Mouse (Mus musculus): Measurements from ENCODE around the gene Gm42674. TPM values are rescaled to one million over a fixed set of nuclear protein-coding genes. Genes with fewer than 3 reads are reported as not detected.

Gene Gm42674
- polyA plus RNA-seq, 1 experiment from 2014 or later: not detected

DNA sequence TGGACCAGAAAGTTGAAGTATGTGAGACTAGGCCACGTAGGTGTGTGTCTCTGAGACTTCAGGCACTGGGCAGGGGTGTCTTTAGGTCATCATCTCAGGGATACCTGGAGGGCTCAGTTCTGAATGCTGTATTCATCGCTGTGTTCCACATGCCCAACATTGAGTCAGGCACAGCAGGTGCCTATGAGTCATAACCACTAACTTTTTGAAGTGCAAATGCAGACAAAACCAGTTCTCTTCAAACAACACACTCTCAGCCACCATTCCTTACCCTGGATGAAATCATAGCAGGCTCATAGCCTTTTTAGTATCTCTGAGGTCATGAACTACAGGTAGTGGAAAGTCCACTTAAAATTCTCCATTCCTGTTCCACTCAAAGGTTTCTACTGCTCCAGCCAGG lies 27.6 kb downstream of the Gm42674 start:
- no peak for TF ChIP-seq CTCF (IDR thresholded peaks at IDR 0.05; ENCODE audit: low read depth)
- DNase-seq (ENCODE audit: low spot score): no peak
- H3K9me3 ChIP-seq (replicated peaks; ENCODE audit: low read length): no peaks in the 10 kb centered on the region
- no peak overlapping the region for H3K4me2 ChIP-seq (ENCODE audit: low read length)
- WGBS: 71% methylated on average over 2 of the region's 2 CpGs
- H3K9ac ChIP-seq (ENCODE audit: low read depth, low read length): no peak overlapping the region
- H3K36me3 ChIP-seq (ENCODE audit: insufficient read depth, low read length): no peaks in the 10 kb centered on the region
- no peak overlapping the region for H3K4me3 ChIP-seq (replicated peaks; ENCODE audit: low read depth, low read length)
- H3K4me1 ChIP-seq (replicated peaks; ENCODE audit: insufficient read depth, low read length): no peaks in the 10 kb centered on the region
- H3K27me3 ChIP-seq (ENCODE audit: insufficient read depth, low read length): no peaks in the 10 kb centered on the region
- H3K27ac ChIP-seq: no peak overlapping the region
- no peak for ATAC-seq (replicated peaks; ENCODE audit: low FRiP score, low read depth)

DNA sequence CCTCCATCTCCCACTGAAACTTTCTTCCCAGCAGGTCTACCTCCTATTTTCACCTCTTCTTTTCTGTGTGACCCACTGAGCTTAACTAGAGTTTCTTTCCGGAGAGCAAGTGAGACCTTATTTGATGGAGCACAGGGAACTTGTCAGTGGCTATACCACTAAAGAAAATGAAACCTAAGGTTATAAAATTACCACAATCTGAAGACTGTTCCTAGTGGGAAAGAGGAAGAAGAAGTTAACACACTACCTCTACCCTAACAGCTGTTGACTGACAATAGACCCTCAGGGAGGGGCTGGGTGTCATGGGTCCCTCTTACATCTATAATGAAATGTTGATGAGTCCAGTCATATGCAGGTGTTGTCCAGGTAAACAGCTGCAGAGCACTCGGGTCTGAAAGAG lies 30.3 kb downstream of the Gm42674 start:
- no peak for DNase-seq (ENCODE audit: low spot score)
- 76% methylated on average over 2 of the region's 2 CpGs for WGBS

DNA sequence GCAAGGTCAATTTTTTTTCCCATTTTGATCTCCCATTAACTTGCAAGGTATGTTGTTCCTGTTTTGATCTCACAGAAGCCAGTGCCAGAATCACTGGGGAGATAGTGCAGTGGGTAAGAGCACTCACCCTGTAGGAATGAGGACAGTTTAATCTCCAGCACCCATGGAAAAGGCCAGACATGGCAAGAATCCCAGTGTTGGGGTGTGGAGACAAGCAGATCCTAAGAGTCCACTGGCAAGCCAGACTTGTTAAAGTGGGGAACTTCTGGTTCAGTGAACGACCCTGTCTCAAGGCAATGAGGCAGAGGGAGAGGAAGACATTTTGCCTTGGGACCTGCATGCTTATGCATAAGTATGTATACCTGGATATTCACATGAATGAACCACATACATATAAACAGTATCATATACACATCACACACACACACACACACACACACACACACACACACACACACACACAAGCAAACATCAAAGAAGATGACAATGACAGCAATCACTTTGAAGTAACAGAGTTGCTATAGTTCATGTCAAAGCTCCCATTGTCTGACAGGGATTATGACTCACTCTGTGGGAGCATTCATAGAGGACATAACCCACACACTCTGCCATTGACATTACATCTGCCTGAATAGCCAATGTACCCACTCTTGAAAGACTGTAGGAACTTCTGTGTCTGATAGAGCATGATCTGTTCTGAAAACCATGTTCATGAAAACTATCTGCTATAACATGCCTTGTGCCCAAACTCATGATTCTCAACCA lies 37.0 kb downstream of the Gm42674 start:
- H3K36me3 ChIP-seq (ENCODE audit: insufficient read depth, low read length): no peaks in the 10 kb centered on the region
- DNase-seq (ENCODE audit: low spot score): no peak
- H3K9me3 ChIP-seq (replicated peaks; ENCODE audit: low read length): no peaks in the 10 kb centered on the region
- WGBS: 87% methylated on average over 1 of the region's 1 CpGs
- H3K27ac ChIP-seq: no peak overlapping the region
- H3K4me1 ChIP-seq (replicated peaks; ENCODE audit: insufficient read depth, low read length): no peaks in the 10 kb centered on the region
- no peak overlapping the region for H3K4me3 ChIP-seq (replicated peaks; ENCODE audit: low read depth, low read length)
- no peak for ATAC-seq (replicated peaks; ENCODE audit: low FRiP score, low read depth)
- no peak overlapping the region for H3K4me2 ChIP-seq (ENCODE audit: low read length)
- no peaks in the 10 kb centered on the region for H3K27me3 ChIP-seq (ENCODE audit: insufficient read depth, low read length)
- TF ChIP-seq CTCF (IDR thresholded peaks at IDR 0.05; ENCODE audit: low read depth): no peak
- H3K9ac ChIP-seq (ENCODE audit: low read depth, low read length): no peak overlapping the region

More for the DNA sequence above, 30.3 kb downstream of the Gm42674 start:
- H3K27ac ChIP-seq: no peak overlapping the region
- no peak for TF ChIP-seq CTCF (IDR thresholded peaks at IDR 0.05; ENCODE audit: low read depth)
- H3K4me3 ChIP-seq (replicated peaks; ENCODE audit: low read depth, low read length): no peak overlapping the region
- no peak for ATAC-seq (replicated peaks; ENCODE audit: low FRiP score, low read depth)
- no peaks in the 10 kb centered on the region for H3K36me3 ChIP-seq (ENCODE audit: insufficient read depth, low read length)
- H3K4me1 ChIP-seq (replicated peaks; ENCODE audit: insufficient read depth, low read length): no peaks in the 10 kb centered on the region
- no peak overlapping the region for H3K9ac ChIP-seq (ENCODE audit: low read depth, low read length)
- no peak overlapping the region for H3K4me2 ChIP-seq (ENCODE audit: low read length)
- H3K27me3 ChIP-seq (ENCODE audit: insufficient read depth, low read length): no peaks in the 10 kb centered on the region
- H3K9me3 ChIP-seq (replicated peaks; ENCODE audit: low read length): no peaks in the 10 kb centered on the region

DNA sequence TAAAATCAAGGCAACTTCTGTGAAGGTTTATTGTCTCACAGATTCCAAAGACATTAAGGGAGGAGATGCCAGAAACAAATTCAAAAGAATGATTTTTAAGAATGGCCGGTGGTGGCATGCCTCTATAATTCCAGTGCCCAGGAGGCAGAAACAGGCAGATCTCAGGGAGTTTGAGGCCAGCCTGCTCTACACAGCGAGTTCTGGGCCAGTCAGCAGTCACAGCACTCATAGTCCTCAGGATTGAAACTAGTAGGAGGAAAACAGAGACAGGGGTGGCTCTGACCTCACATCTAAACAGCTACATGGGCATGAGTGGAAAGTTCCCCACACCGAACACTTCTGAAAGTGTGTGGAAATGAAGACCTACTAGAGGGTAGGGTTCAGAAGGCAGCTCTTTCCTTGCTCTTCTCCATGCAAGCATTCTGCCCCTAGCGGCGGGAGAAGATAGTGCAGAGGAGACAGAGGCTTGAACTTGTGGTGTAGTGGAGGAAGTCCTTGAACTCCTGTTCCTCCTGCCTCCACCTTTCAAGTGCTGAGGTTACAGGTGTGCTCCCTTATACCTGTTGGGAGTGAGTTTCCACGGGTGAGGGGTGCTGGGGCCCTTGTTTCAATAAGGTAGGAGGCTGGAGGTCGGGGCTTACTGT lies 37.9 kb downstream of the Gm42674 start:
- peak; percentile 68 for TF ChIP-seq CTCF (IDR thresholded peaks at IDR 0.05; ENCODE audit: low read depth)
- no peaks in the 10 kb centered on the region for H3K9me3 ChIP-seq (replicated peaks; ENCODE audit: low read length)
- no peak for ATAC-seq (replicated peaks; ENCODE audit: low FRiP score, low read depth)

DNA sequence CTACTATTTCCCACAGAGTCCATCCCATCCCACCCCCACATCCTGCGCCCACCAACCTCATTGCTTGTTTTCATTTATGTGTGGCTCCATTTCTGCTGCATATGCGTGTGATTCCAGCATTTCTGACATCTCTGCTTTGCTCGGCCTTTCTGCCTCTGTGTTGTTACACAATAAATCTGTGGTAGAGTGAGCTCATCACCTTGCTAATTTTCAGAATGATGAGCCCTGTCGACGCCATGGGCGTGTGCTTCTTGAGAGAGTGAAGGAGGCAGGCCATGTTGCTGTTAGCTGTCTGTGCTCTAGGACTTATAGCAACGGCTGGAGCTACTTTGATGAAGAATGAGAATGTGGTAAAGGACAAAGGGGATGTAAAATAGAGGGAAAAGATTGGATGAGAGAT lies 39.3 kb downstream of the Gm42674 start:
- H3K4me1 ChIP-seq (replicated peaks; ENCODE audit: insufficient read depth, low read length): no peaks in the 10 kb centered on the region
- no peak overlapping the region for H3K4me3 ChIP-seq (replicated peaks; ENCODE audit: low read depth, low read length)
- no peak overlapping the region for H3K4me2 ChIP-seq (ENCODE audit: low read length)
- WGBS: 77% methylated on average over 7 of the region's 7 CpGs
- DNase-seq (ENCODE audit: low spot score): no peak
- H3K9ac ChIP-seq (ENCODE audit: low read depth, low read length): no peak overlapping the region
- ATAC-seq (replicated peaks; ENCODE audit: low FRiP score, low read depth): no peak
- H3K36me3 ChIP-seq (ENCODE audit: insufficient read depth, low read length): no peaks in the 10 kb centered on the region
- TF ChIP-seq CTCF (IDR thresholded peaks at IDR 0.05; ENCODE audit: low read depth): no peak
- no peaks in the 10 kb centered on the region for H3K9me3 ChIP-seq (replicated peaks; ENCODE audit: low read length)
- H3K27me3 ChIP-seq (ENCODE audit: insufficient read depth, low read length): no peaks in the 10 kb centered on the region
- no peak overlapping the region for H3K27ac ChIP-seq

More for the DNA sequence above, 37.9 kb downstream of the Gm42674 start:
- no peak overlapping the region for H3K4me2 ChIP-seq (ENCODE audit: low read length)
- no peaks in the 10 kb centered on the region for H3K36me3 ChIP-seq (ENCODE audit: insufficient read depth, low read length)
- H3K4me3 ChIP-seq (replicated peaks; ENCODE audit: low read depth, low read length): no peak overlapping the region
- no peak overlapping the region for H3K9ac ChIP-seq (ENCODE audit: low read depth, low read length)
- DNase-seq (ENCODE audit: low spot score): peak; percentile 10
- 59% methylated on average over 7 of the region's 7 CpGs for WGBS
- no peaks in the 10 kb centered on the region for H3K4me1 ChIP-seq (replicated peaks; ENCODE audit: insufficient read depth, low read length)
- H3K27ac ChIP-seq: no peak overlapping the region
- H3K27me3 ChIP-seq (ENCODE audit: insufficient read depth, low read length): no peaks in the 10 kb centered on the region

DNA sequence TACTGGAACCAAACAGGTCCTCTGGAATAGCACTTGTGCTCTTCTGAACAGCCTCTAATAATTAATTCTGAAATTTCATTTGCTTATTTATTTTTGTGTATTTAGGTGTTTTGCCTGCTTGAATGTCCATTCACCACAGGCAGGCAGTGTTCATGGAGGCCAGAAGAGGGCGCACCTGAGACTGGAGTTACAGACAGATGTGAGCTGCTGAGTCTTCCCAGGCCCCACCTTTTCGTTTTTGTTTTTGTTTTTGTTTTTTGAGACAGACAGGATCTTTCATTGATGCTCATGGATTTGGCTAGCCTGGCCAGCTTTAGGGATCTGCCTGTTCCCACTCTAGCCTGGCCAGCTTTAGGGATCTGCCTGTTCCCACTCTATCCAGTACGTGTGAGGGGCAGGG lies 42.5 kb downstream of the Gm42674 start:
- Histone ChIP-seq H3K4me1 (replicated peaks; ENCODE audit: insufficient read depth, low read length) (no peaks in the 10 kb centered on the region), H3K27ac (no peak overlapping the region), H3K9ac (ENCODE audit: low read depth, low read length) (no peak overlapping the region), H3K27me3 (ENCODE audit: insufficient read depth, low read length) (no peaks in the 10 kb centered on the region), H3K9me3 (replicated peaks; ENCODE audit: low read length) (no peaks in the 10 kb centered on the region), H3K4me3 (replicated peaks; ENCODE audit: low read depth, low read length) (no peak overlapping the region), H3K36me3 (ENCODE audit: insufficient read depth, low read length) (no peaks in the 10 kb centered on the region), H3K4me2 (ENCODE audit: low read length) (no peak overlapping the region)
- ATAC-seq (replicated peaks; ENCODE audit: low FRiP score, low read depth): no peak
- peak; percentile 50 for DNase-seq (ENCODE audit: low spot score)
- peak; percentile 72 for TF ChIP-seq CTCF (IDR thresholded peaks at IDR 0.05; ENCODE audit: low read depth)
- 49% methylated on average over 3 of the region's 3 CpGs for WGBS

Measured in kidney, postnatal 0 days (tissue).